Mouse (Mus musculus) small intestine, adult 2 months (tissue): Measurements from ENCODE around the gene Theg.

ENCODE experiments used
- CTCF ChIP-seq: fragments of 200-500 bp; IDR thresholded peaks from 2 replicates; pipeline ENCODE4 v1.5.1; 2012; ENCODE audit warnings: low read depth, mild to moderate bottlenecking, control low read depth, inconsistent platforms, low read length, moderate library complexity, mixed read lengths; ENCODE audit not compliant: insufficient replicate concordance, insufficient read length; ENCODE audit errors: extremely low read depth
- POLR2A ChIP-seq: fragments of 200-500 bp; IDR thresholded peaks from 2 replicates; pipeline ENCODE4 v1.6.1; 2012; ENCODE audit warnings: low read depth, mild to moderate bottlenecking, control low read depth, inconsistent platforms, low read length, moderate library complexity

DNA sequence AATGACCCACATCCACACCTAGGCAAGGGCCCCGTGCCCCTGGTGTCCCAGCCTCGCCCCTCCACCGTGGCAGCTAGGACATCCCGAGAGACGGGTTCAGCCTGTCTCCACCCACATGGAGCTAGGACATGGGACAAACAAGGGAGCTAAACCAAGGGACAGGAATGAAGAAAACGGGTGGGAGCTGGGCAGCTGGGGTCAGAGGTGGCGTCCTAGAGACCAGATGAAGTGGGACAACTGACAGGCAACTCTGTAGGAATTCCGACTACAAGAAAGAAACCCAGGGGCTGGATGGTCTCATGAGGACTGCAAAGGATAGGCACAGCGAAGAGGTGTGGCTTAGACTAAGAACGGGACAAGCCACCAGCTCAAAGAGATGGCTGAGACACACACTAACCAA lies 33.4 kb downstream of the Theg start:
- TF ChIP-seq CTCF (no peak), POLR2A (no peak)
